Mouse (Mus musculus): ENCODE measurements around the gene Capns2. TPM values are rescaled to one million over a fixed set of nuclear protein-coding genes. Genes with fewer than 3 reads are reported as not detected.

The Capns2 gene
- polyA plus RNA-seq, 1 experiment from 2014 or later: 0.16 TPM

DNA sequence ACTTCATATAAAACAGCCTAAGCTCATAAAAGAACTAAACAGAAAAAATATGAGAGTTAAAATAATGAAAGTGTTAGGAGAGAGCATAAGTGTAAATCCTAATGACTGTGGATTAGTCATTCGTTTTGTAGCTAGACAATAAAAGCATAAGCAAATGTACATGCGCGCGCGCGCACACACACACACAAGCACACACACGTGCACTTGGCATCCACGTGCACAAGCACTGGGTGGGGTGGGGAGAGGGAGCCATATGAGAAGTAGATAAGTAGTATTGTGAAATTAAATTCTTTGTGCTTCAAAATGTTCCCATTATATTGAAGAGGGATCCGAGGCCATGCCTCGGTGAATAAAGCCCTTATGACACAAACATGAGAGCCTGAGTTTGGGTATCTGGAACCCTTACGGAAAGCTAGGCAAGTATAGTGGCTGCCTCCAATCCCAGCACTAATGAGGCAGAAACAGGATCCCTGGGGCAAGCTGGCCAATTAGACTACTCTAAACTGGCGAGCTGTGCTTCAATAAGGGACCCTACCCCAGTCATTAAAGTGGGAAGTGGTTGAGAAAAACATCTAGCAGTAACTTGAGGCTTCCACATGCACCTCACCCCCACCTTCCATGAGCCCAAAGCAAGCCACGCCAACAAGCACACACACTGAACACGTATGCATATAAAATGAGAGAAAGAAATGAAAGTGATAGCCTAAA is 42.6 kb upstream of the Capns2 start:
- Histone ChIP-seq H3K36me3 (ENCODE audit: control insufficient read depth, insufficient read depth) (no peaks in the 10 kb centered on the region), H3K9me3 (ENCODE audit: control insufficient read depth) (no peaks in the 10 kb centered on the region), H3K4me3 (ENCODE audit: low read depth, low read length) (no peak overlapping the region), H3K27me3 (replicated peaks; ENCODE audit: control insufficient read depth, insufficient read depth, low read length) (peaks cover 10% of the 10 kb centered on the region; the same call in 1 of the 2 replicates), H3K4me2 (replicated peaks; ENCODE audit: low read depth) (no peak overlapping the region), H3K27ac (ENCODE audit: low read depth, low read length) (no peak overlapping the region), H3K9ac (ENCODE audit: low read depth, low read length) (no peak overlapping the region), H3K4me1 (replicated peaks; ENCODE audit: control insufficient read depth, insufficient read depth, low read length) (no peaks in the 10 kb centered on the region)
- TF ChIP-seq CTCF (IDR thresholded peaks at IDR 0.05; ENCODE audit: low read depth): no peak
- no peak for ATAC-seq
- WGBS: 91% methylated on average over 14 of the region's 14 CpGs

DNA sequence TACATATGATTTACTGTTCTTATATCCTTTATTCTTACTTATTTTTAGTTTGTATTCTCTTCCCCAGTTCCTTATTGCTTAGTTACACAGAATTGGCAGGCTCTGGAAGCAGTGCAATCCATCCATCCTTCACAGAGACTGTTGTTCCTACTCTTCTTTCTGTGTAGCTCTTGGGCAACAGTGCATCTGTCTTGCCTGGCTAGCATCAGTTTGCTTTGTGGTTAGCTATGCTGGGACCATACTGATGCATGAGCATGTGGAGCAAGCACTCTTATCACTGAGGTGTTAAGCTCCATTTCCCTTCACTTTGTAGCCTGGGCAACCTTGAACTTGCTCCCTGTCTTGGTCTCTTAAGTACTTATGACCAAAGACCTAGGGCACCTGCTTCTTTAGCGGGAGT is 39.2 kb upstream of the Capns2 start:
- no peak overlapping the region for H3K4me3 ChIP-seq (ENCODE audit: low read depth, low read length)
- H3K4me2 ChIP-seq (replicated peaks; ENCODE audit: low read depth): no peak overlapping the region
- no peak overlapping the region for H3K9ac ChIP-seq (ENCODE audit: low read depth, low read length)
- no peak overlapping the region for H3K27ac ChIP-seq (ENCODE audit: low read depth, low read length)
- no peak for TF ChIP-seq CTCF (IDR thresholded peaks at IDR 0.05; ENCODE audit: low read depth)
- H3K9me3 ChIP-seq (ENCODE audit: control insufficient read depth): no peaks in the 10 kb centered on the region
- no peak for ATAC-seq
- no peaks in the 10 kb centered on the region for H3K27me3 ChIP-seq (replicated peaks; ENCODE audit: control insufficient read depth, insufficient read depth, low read length)
- H3K36me3 ChIP-seq (ENCODE audit: control insufficient read depth, insufficient read depth): no peaks in the 10 kb centered on the region
- H3K4me1 ChIP-seq (replicated peaks; ENCODE audit: control insufficient read depth, insufficient read depth, low read length): no peaks in the 10 kb centered on the region
- WGBS: 100% methylated on average over 1 of the region's 1 CpGs

DNA sequence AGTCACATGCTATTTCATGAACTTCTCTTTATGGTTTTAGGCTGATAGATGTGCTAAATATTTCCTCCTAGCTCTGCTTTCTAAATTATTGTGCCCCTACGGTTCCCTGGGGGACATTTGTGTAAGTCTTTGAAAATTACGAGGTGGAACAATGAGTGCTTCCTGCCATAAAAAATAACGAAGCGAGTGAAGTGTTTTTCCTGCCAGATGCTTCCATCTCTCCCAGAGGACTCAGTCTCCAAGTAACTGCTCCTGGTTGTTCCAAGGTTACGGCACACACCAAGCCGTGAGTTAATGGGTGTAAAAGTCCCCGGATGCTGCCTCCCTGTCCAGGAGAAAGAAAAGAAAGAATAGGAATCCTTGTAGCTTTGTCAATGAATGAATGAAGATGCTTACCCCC is 30.9 kb upstream of the Capns2 start:
- Histone ChIP-seq H3K4me1 (replicated peaks; ENCODE audit: control insufficient read depth, insufficient read depth, low read length) (no peaks in the 10 kb centered on the region), H3K9ac (ENCODE audit: low read depth, low read length) (no peak overlapping the region), H3K4me2 (replicated peaks; ENCODE audit: low read depth) (no peak overlapping the region), H3K9me3 (ENCODE audit: control insufficient read depth) (no peaks in the 10 kb centered on the region), H3K36me3 (ENCODE audit: control insufficient read depth, insufficient read depth) (no peaks in the 10 kb centered on the region), H3K4me3 (ENCODE audit: low read depth, low read length) (no peak overlapping the region), H3K27me3 (replicated peaks; ENCODE audit: control insufficient read depth, insufficient read depth, low read length) (no peaks in the 10 kb centered on the region), H3K27ac (ENCODE audit: low read depth, low read length) (no peak overlapping the region)
- TF ChIP-seq CTCF (IDR thresholded peaks at IDR 0.05; ENCODE audit: low read depth): no peak
- ATAC-seq: no peak
- WGBS: 67% methylated on average over 7 of the region's 7 CpGs

DNA sequence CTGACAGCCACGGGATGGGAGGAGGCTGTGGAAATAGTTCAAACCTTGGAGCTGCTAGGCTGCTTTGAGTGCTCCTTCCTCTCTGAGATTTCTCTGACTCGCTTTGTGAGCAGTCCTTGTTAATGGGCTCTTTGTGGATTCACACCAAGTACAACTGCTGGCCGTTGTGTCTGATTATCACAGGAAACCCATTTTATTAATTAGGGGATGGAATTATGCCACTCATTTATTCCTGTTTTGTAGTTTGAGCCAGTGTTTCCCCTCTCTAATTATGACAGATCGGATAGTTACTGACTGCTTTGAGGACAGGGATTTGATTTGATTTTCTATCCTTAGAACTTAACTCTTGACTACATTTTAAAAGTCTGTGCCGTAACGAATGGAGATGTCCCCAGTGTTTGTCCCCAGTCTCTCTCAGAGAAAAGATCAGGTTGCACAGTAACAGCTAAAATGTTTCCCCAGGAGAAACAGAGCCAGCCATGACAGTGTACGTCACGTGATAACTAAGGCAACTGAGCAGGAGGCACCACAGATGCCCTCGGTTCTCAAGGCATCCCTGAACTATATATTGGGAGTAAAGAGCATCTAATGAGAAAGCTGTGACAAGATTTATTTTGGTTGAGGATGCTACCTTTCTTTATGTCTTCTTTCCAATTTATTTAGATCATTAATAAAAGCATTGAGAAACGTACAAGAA is 29.0 kb upstream of the Capns2 start:
- Histone ChIP-seq H3K9me3 (ENCODE audit: control insufficient read depth) (no peaks in the 10 kb centered on the region), H3K27me3 (replicated peaks; ENCODE audit: control insufficient read depth, insufficient read depth, low read length) (no peaks in the 10 kb centered on the region), H3K4me3 (ENCODE audit: low read depth, low read length) (no peak overlapping the region), H3K36me3 (ENCODE audit: control insufficient read depth, insufficient read depth) (no peaks in the 10 kb centered on the region), H3K4me2 (replicated peaks; ENCODE audit: low read depth) (no peak overlapping the region), H3K27ac (ENCODE audit: low read depth, low read length) (no peak overlapping the region), H3K4me1 (replicated peaks; ENCODE audit: control insufficient read depth, insufficient read depth, low read length) (no peaks in the 10 kb centered on the region), H3K9ac (ENCODE audit: low read depth, low read length) (no peak overlapping the region)
- ATAC-seq: no peak
- WGBS: 80% methylated on average over 10 of the region's 10 CpGs
- TF ChIP-seq CTCF (IDR thresholded peaks at IDR 0.05; ENCODE audit: low read depth): no peak

DNA sequence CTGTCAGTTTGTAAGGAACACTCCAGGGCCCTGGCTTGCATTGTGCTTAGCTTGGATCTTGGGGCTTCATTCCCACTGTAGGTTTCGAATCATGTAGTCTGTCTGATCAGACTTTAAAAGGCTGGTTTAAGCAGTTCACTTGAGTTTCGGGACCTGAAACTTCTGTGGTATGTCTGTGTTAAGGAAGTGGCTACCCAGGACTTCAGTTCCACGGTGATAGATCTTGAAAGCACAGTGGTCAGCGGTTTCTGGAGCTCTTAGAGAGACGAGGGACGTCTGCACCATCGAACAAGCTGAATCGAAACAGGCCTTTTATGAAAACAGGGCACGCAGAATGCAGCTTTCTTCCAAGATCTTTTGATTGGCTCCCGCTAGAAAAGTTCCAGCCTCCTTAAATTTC is 25.4 kb upstream of the Capns2 start:
- 87% methylated on average over 10 of the region's 10 CpGs for WGBS
- Histone ChIP-seq H3K4me1 (replicated peaks; ENCODE audit: control insufficient read depth, insufficient read depth, low read length) (no peaks in the 10 kb centered on the region), H3K27ac (ENCODE audit: low read depth, low read length) (no peak overlapping the region), H3K4me2 (replicated peaks; ENCODE audit: low read depth) (no peak overlapping the region), H3K9ac (ENCODE audit: low read depth, low read length) (no peak overlapping the region), H3K9me3 (ENCODE audit: control insufficient read depth) (no peaks in the 10 kb centered on the region), H3K4me3 (ENCODE audit: low read depth, low read length) (no peak overlapping the region), H3K27me3 (replicated peaks; ENCODE audit: control insufficient read depth, insufficient read depth, low read length) (no peaks in the 10 kb centered on the region), H3K36me3 (ENCODE audit: control insufficient read depth, insufficient read depth) (no peaks in the 10 kb centered on the region)
- no peak for ATAC-seq
- no peak for TF ChIP-seq CTCF (IDR thresholded peaks at IDR 0.05; ENCODE audit: low read depth)

DNA sequence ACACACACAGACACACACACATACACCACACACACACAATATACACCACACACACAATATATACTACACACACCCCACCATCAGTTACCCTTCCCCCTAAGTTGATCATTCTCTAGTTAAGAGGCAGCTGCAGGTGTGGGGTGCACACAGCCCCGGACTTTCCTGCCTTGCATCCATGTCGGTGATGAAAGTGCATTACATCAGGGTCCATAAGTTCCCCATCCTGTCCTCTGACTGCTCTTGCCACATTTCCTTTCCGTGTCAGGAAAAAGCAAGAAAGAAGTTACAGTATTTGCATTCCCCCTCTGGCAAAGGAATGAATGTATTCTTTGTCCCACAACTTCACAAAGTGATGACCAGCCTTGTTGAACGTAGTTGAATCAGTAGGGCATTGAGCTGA is 20.0 kb upstream of the Capns2 start:
- no peak overlapping the region for H3K9ac ChIP-seq (ENCODE audit: low read depth, low read length)
- H3K4me1 ChIP-seq (replicated peaks; ENCODE audit: control insufficient read depth, insufficient read depth, low read length): no peaks in the 10 kb centered on the region
- WGBS: 46% methylated on average over 4 of the region's 4 CpGs
- ATAC-seq: no peak
- no peaks in the 10 kb centered on the region for H3K36me3 ChIP-seq (ENCODE audit: control insufficient read depth, insufficient read depth)
- no peak overlapping the region for H3K27ac ChIP-seq (ENCODE audit: low read depth, low read length)
- no peaks in the 10 kb centered on the region for H3K9me3 ChIP-seq (ENCODE audit: control insufficient read depth)
- H3K27me3 ChIP-seq (replicated peaks; ENCODE audit: control insufficient read depth, insufficient read depth, low read length): no peaks in the 10 kb centered on the region
- no peak overlapping the region for H3K4me2 ChIP-seq (replicated peaks; ENCODE audit: low read depth)
- no peak for TF ChIP-seq CTCF (IDR thresholded peaks at IDR 0.05; ENCODE audit: low read depth)
- no peak overlapping the region for H3K4me3 ChIP-seq (ENCODE audit: low read depth, low read length)

Data from intestine, postnatal 0 days (tissue).